Mouse (Mus musculus) kidney, adult 10 weeks (tissue): ENCODE results near the gene Moap1. TPM values are rescaled to one million over a fixed set of nuclear protein-coding genes. Genes with fewer than 3 reads are reported as not detected.

Experiments used
- polyA plus RNA-seq: library from polyadenylated mRNA; stranded (reverse); fragments of 350-450 nt; fragmentation: Illumina TruSeq; extraction: RNeasy Lipid Tissue Mini Kit (QIAGEN cat#74804); gene quantifications from one replicate; pipeline ENCODE4 v1.2.3, GENCODE M21; 2014; ENCODE audit warnings: low read depth, low replicate concordance

Gene Moap1
- 5.8 TPM for polyA plus RNA-seq

DNA sequence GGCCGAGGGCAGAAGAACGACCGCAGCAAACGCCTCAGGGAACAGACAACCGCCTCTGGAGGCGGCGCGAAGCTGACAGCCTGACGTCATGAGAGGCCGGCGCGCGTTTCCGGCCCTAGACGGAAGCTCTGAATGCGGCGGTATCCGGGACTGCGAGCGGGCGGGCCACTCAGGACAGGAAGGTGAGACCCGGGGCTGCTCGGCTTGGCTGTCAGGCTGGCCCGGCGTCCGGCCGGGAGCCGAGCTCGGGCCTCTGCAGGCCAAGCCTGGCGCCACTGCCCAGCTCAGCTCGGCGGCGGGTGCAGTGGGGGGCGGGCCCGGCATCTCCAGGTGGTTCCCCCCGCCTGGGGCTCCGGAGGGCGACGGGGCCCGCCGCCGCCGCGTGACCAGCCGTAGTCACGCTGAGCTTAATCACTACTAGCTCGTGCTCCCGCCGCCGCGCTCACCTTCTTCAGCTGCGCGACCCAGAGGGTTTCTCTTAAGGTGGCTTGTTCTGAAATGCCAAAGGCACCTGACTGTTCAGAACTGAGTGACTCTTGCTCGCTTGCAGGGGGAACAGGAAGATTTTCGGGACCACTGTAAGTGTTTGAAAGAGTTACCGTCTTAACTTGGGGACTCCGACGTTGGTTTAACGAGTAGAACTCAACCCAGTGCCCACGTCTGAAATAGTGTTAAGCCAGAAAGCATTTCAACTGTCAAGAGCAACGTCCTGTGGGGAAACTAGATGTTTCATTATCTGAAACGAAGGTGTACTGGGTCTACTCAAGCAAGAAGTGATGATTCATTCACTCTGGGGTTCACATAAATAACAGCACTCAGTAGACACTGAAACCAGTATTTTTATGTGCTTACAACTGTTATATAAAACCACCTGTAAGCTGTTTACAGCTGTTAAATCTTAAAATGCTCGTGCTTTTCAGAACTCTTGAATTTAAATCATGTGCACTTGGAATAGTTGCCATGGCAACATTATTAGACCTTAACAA lies at the start of gene Moap1, which contains the start of gene Tmem251:
Moap1 (minus strand) TSS at position 73 of the 986 bp plus-strand sequence.
Tmem251 (plus strand) TSS at position 174 of the 986 bp plus-strand sequence.

DNA sequence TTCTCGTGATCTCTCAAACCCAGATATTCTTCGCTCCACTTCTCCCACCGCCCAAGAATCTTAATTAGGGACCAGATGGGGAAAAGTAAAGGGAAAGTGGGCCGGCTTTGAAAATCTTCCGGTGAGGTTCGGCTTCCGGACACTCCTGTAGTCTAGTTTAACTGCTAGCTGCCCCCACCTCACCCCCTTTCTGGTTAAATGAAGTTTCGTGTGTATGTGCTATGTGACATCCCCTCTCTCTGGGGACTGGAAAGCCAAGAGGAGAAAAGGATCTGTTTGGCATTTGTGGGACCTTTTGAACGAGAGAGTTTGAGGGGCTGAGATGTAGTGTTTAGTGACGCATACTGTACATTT lies 14.9 kb upstream of the Moap1 start, which contains the start of gene Gm20604:
Gm20604 (minus strand) TSS at position 270 of the 354 bp plus-strand sequence.

DNA sequence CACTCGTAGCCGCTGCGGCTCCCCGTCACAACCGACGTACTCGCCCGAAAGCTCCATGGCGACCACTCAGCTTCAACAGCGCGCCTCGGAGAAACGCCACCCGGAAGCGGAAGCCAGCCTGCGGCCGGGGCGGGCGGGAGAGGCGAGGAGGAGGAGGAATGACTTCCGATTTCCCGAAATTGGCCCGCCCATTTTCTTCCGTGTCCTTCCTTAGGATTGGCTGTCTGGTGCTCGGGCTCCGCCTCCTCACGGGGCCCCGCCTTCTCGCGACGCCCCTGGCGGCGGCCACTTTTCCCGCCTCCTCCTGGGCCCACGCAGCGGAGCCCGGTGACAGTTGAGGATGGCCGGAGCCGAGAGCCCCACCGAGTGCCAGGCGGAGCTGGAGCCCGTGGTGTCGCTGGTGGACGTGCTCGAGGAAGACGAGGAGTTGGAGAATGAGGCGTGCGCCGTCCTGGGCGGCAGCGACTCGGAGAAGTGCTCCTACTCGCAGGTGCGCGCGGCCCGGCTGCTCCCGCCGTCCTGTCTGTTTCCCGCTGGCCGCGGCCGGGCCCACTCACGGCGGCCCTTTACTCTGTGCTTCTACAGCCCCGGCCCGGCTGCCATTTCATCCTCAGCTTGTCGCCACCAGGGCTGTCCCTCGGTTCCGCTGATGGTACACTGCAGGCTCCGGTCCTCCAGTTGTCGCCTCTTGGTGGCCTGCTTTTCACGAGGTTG lies 14.4 kb upstream of the Moap1 start, which contains the start of the genes Gm28051, Gon7 and Ubr7:
Gm28051 (minus strand) TSS at position 77 of the 714 bp plus-strand sequence.
Gon7 (minus strand) TSS at position 115 of the 714 bp plus-strand sequence.
Ubr7 (plus strand) TSS at position 279 of the 714 bp plus-strand sequence.

DNA sequence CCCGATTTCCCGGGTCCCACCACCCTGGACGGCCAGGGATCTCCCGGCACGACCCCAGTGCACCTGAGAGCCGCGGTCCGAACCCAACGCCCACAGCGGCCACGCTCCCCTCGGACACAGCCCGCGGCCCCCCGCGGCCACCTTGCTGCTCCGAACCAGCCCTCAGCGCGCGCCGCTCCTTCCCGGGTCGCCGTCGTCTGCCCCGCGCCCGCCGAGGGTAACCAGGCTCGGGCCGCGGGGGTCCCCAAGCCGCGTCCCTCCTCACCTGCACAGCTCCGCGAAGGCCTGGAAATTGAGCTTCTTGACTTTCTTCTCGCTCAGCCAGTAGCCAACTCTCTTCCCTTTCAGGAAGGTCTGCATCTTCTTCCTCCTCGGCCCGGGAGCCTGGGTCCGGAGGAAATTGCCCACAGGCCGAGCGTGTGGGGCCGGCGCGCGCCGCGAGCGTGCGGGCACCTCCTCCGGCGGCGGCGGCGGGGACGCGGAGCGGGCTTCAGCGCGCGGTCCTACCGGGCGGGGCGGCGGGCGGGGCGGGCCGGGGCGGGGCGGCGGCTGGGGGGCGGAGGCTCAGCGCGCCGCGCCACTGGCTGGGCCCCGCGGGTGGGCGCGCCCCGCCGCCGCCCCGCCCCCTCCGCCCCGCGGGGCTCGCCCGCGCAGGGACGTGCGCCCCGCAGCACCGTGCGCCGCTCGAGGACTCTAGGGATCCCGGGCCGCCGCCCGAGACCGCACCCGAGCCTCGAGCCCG lies 38.8 kb downstream of the Moap1 start, which contains the start of gene Itpk1:
Itpk1 (minus strand) TSS at position 474 of the 742 bp plus-strand sequence.

Other genes starting within 250 kb of the Moap1 start
- not detected for gene Chga, start 188.7 kb downstream of the Moap1 start, polyA plus RNA-seq
- 0.32 TPM for gene Itpk1, start 38.7 kb downstream of the Moap1 start, polyA plus RNA-seq
- gene Tmem251, start 101 bp upstream of the Moap1 start, polyA plus RNA-seq: 15.3 TPM
- not detected for gene Gm28051, start 14.1 kb upstream of the Moap1 start, polyA plus RNA-seq
- 16.9 TPM for gene Gon7, start 14.1 kb upstream of the Moap1 start, polyA plus RNA-seq
- 27.8 TPM for gene Ubr7, start 14.3 kb upstream of the Moap1 start, polyA plus RNA-seq
- gene Gm20604, start 15.0 kb upstream of the Moap1 start, polyA plus RNA-seq: 13.5 TPM
- 30.0 TPM for gene Btbd7, start 134.8 kb upstream of the Moap1 start, polyA plus RNA-seq
- not detected for gene Cox8c, start 155.7 kb upstream of the Moap1 start, polyA plus RNA-seq
- gene Unc79, start 205.2 kb upstream of the Moap1 start, polyA plus RNA-seq: not detected